Mouse (Mus musculus) urinary bladder, postnatal 10 days (tissue): Measurements from ENCODE around the gene Vps72.
"Not testable (repeated sequence)": the region's sequence is repeated elsewhere in the genome, so short reads cannot be mapped to it uniquely, and the experiment has no call there.

Source experiments
- DNase-seq: peaks from one replicate; pipeline ENCODE4 v3.0.0; 2022; ENCODE audit warnings: low spot score

Vps72 gene

GRCm38 (mm10) chr3:95110911-95111726 lies at the start of gene Vps72:
Gene Vps72 (plus strand): TSS chr3:95111022.
- peak; percentile 61 for DNase-seq

- DNase-seq = no peak
Measured at GRCm38 (mm10) chr3:95063741-95064140, 47.1 kb upstream of the Vps72 start.

- DNase-seq = no peak
Measured at GRCm38 (mm10) chr3:95065553-95065952, 45.3 kb upstream of the Vps72 start.

- DNase-seq = no peak
Measured at GRCm38 (mm10) chr3:95066095-95066494, 44.7 kb upstream of the Vps72 start.

- DNase-seq = no peak
Measured at GRCm38 (mm10) chr3:95066570-95066969, 44.3 kb upstream of the Vps72 start.

- DNase-seq = no peak
Measured at GRCm38 (mm10) chr3:95071606-95072005, 39.2 kb upstream of the Vps72 start.

- no peak for DNase-seq
Measured at GRCm38 (mm10) chr3:95088071-95088470, 22.8 kb upstream of the Vps72 start.

- DNase-seq = no peak
Measured at GRCm38 (mm10) chr3:95100854-95101253, 10.0 kb upstream of the Vps72 start.

GRCm38 (mm10) chr3:95105121-95105520 lies 5.7 kb upstream of the Vps72 start:
- DNase-seq = no peak

- no peak for DNase-seq
Measured at GRCm38 (mm10) chr3:95105586-95106337, 5.1 kb upstream of the Vps72 start.

- DNase-seq = peak; percentile 93
Measured at GRCm38 (mm10) chr3:95106338-95107117, 4.3 kb upstream of the Vps72 start, which contains the start of gene Pip5k1a. Gene Pip5k1a (minus strand): TSS chr3:95106930.

- DNase-seq = not testable (repeated sequence)
Measured at GRCm38 (mm10) chr3:95107308-95107707, 3.5 kb upstream of the Vps72 start.

- DNase-seq = no peak
Measured at GRCm38 (mm10) chr3:95107898-95108297, 2.9 kb upstream of the Vps72 start.

- DNase-seq = no peak
Measured at GRCm38 (mm10) chr3:95112760-95113159, 1.9 kb downstream of the Vps72 start.

GRCm38 (mm10) chr3:95117751-95118150 lies 6.9 kb downstream of the Vps72 start:
- DNase-seq = no peak

- no peak for DNase-seq
Measured at GRCm38 (mm10) chr3:95121580-95121979, 10.8 kb downstream of the Vps72 start.

GRCm38 (mm10) chr3:95124246-95124645 lies 13.4 kb downstream of the Vps72 start, which contains the start of gene Tmod4:
Gene Tmod4 (plus strand): TSS chr3:95124476.
- DNase-seq = no peak

GRCm38 (mm10) chr3:95124972-95125371 lies 14.2 kb downstream of the Vps72 start:
- no peak for DNase-seq

- DNase-seq = no peak
Measured at GRCm38 (mm10) chr3:95129226-95129651, 18.4 kb downstream of the Vps72 start.

GRCm38 (mm10) chr3:95130081-95130480 lies 19.3 kb downstream of the Vps72 start:
- DNase-seq = no peak

GRCm38 (mm10) chr3:95132389-95132788 lies 21.6 kb downstream of the Vps72 start:
- not testable (repeated sequence) for DNase-seq

GRCm38 (mm10) chr3:95133176-95133575 lies 22.4 kb downstream of the Vps72 start:
- no peak for DNase-seq
